Mouse (Mus musculus) heart, postnatal 0 days (tissue): Measurements from ENCODE around the gene Slc13a3.

ENCODE experiments used
- CTCF ChIP-seq: IDR thresholded peaks from 2 replicates; pipeline ENCODE4 v1.5.1; 2016; ENCODE audit warnings: antibody characterized with exemption, control low read depth, low read depth
- EP300 ChIP-seq: IDR thresholded peaks from 2 replicates; pipeline ENCODE4 v1.6.1; 2016; ENCODE audit warnings: antibody characterized with exemption, low read depth

DNA sequence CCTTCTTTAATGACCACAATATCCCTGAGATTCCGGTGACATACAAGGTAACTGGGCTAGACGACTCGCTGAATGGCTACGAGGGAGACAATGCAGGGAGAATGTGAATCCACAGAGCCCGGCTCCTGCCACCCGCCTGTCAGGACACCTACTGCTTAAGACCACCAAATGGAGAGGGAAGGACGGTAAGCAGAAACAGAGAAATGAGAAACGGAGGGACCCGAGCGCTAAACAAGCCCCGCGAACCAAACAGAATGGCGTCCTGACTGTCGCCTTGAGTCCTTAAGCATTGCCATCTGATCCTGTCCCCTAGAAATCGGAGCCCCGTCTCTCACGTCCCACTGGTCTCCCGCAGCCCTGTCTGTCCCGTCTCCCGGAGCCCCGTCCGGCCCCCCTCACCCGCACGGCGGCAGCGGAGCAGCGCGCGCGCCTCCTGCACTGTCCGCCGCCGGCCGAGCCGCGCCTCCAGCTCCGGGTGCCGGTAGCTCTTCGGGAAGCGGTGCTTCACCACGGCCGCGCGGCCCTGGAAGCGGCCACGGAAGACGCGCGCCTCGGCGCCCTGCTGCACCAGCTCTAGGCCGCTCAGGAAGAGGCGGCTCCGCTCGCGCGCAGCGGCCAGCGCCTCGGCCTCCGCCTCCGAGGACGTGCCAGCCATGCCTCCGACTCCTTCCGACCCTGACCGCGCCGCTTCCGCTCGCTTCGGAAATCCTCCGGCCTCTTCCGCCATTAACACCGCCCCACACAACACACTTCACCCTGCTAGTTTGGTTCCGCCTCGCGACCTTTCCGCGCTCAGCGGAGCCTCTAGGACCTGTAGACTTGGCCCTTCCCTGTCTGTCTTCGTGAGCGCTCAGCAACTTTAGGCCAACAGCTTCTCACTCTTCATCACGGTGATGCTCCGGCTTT lies 19.9 kb upstream of the Slc13a3 start, which contains the start of gene Trp53rka:
- TF ChIP-seq CTCF (no peak), EP300 (no peak)
